In genomic region chr7:140035456-140035855, GRCm38 (mm10) we compare ENCODE assay signal across 8 mouse cellular contexts. TPM values are rescaled to one million over a fixed set of nuclear protein-coding genes. Genes with fewer than 3 reads are reported as not detected.
DNase-seq lines count a peak whose midpoint lies in the region; ATAC-seq and TF ChIP-seq lines count a peak whose summit lies in the region.

No protein-coding gene starts in this region.

- H3K27ac ChIP-seq in lung, embryonic 15.5 days = peak overlapping the region; percentile 93; the same call in 1 of the 2 replicates
- H3K27ac ChIP-seq in embryonic facial prominence, embryonic 15.5 days (replicated peaks) = peak overlapping the region; percentile 94
- H3K27ac ChIP-seq in limb, embryonic 10.5 days = peak overlapping the region; percentile 95
- H3K27ac ChIP-seq in olfactory bulb, adult 2 months (ENCODE audit: insufficient read depth, low read depth, low read length) = no peak overlapping the region

- H3K9me3 ChIP-seq in lung, embryonic 15.5 days = no peaks in the 10 kb centered on the region
- no peaks in the 10 kb centered on the region for H3K9me3 ChIP-seq in embryonic facial prominence, embryonic 15.5 days (replicated peaks)
- no peaks in the 10 kb centered on the region for H3K9me3 ChIP-seq in limb, embryonic 10.5 days (replicated peaks)

- peaks cover 42% of the 10 kb centered on the region for H3K36me3 ChIP-seq in lung, embryonic 15.5 days
- H3K36me3 ChIP-seq in embryonic facial prominence, embryonic 15.5 days = peaks cover 50% of the 10 kb centered on the region
- H3K36me3 ChIP-seq in limb, embryonic 10.5 days = peaks cover 61% of the 10 kb centered on the region

- 15% methylated on average over 7 of the region's 7 CpGs for WGBS in lung, embryonic 15.5 days
- 9% methylated on average over 7 of the region's 7 CpGs for WGBS in embryonic facial prominence, embryonic 15.5 days
- 28% methylated on average over 7 of the region's 7 CpGs for WGBS in limb, embryonic 10.5 days
- WGBS in olfactory bulb, adult 2 months = 10% methylated on average over 7 of the region's 7 CpGs

- TF ChIP-seq POLR2A in olfactory bulb, adult 2 months (IDR thresholded peaks at IDR 0.05; ENCODE audit: insufficient read depth, low read depth, low read length) = no peak

- peak overlapping the region; percentile 70 for H3K9ac ChIP-seq in lung, embryonic 15.5 days
- H3K9ac ChIP-seq in embryonic facial prominence, embryonic 15.5 days = peak overlapping the region; percentile 89

- H3K4me3 ChIP-seq in lung, embryonic 15.5 days = peak overlapping the region; percentile 67
- H3K4me3 ChIP-seq in embryonic facial prominence, embryonic 15.5 days (replicated peaks) = peak overlapping the region; percentile 73
- H3K4me3 ChIP-seq in limb, embryonic 10.5 days = peak overlapping the region; percentile 89
- H3K4me3 ChIP-seq in olfactory bulb, adult 2 months (ENCODE audit: insufficient read depth, low read depth, low read length) = peak overlapping the region; percentile 86

- peak overlapping the region; percentile 92 for H3K4me2 ChIP-seq in lung, embryonic 15.5 days
- peak overlapping the region; percentile 88 for H3K4me2 ChIP-seq in embryonic facial prominence, embryonic 15.5 days (replicated peaks)

- TF ChIP-seq CTCF in olfactory bulb, adult 2 months (IDR thresholded peaks at IDR 0.05; ENCODE audit: insufficient read depth, low read depth, low read length) = no peak

- intact Hi-C loops in left cerebral cortex, postnatal 14 days (cut with DNase I) = no loop called here
- intact Hi-C loops in left cerebral cortex, postnatal 36 days (cut with DNase I) = no loop called here

- ATAC-seq in lung, embryonic 15.5 days (ENCODE audit: borderline replicate concordance, extremely low read depth, low FRiP score, low TSS enrichment) = no peak
- no peak for ATAC-seq in embryonic facial prominence, embryonic 15.5 days (ENCODE audit: insufficient number of reproducible peaks, low FRiP score, low TSS enrichment, low read depth)

- no peaks in the 10 kb centered on the region for H3K27me3 ChIP-seq in lung, embryonic 15.5 days
- H3K27me3 ChIP-seq in embryonic facial prominence, embryonic 15.5 days = no peaks in the 10 kb centered on the region
- no peaks in the 10 kb centered on the region for H3K27me3 ChIP-seq in limb, embryonic 10.5 days (ENCODE audit: low read depth, poor library complexity, severe bottlenecking)

- H3K4me1 ChIP-seq in lung, embryonic 15.5 days = peaks cover 23% of the 10 kb centered on the region
- peaks cover 18% of the 10 kb centered on the region for H3K4me1 ChIP-seq in embryonic facial prominence, embryonic 15.5 days
- peaks cover 25% of the 10 kb centered on the region for H3K4me1 ChIP-seq in limb, embryonic 10.5 days
- H3K4me1 ChIP-seq in olfactory bulb, adult 2 months (ENCODE audit: control insufficient read depth, insufficient read depth, low read length) = peaks cover 12% of the 10 kb centered on the region

- DNase-seq in lung, postnatal 4 days = no peak
- no peak for DNase-seq in limb, embryonic 10.5 days (ENCODE audit: low spot score)
- no peak for DNase-seq in left cerebral cortex, postnatal 14 days (ENCODE audit: low spot score in 2 of 2)
- DNase-seq in left cerebral cortex, postnatal 36 days (ENCODE audit: low spot score in 2 of 2) = no peak
- no peak for DNase-seq in kidney, postnatal 14 days

RNA-seq across cellular contexts. Expression of gene Zfp511, which starts 0.7 kb away (rescaled TPM):
- polyA plus RNA-seq in lung, embryonic 15.5 days (2015; fragmentation: Nextera tagmentation; extraction: Ambion mirVana) = 40.0 and 40.1 TPM in 2 replicates
- polyA plus RNA-seq in embryonic facial prominence, embryonic 15.5 days (2015; fragmentation: Nextera tagmentation; extraction: Ambion mirVana) = 38.5 and 39.0 TPM in 2 replicates
- polyA plus RNA-seq in limb, embryonic 10.5 days (2016; fragmentation: Nextera tagmentation; extraction: Ambion mirVana) = 38.8 and 40.7 TPM in 2 replicates
- not detected in 2 replicates for polyA plus RNA-seq in olfactory bulb, adult 2 months (2012; ENCODE audit: insufficient read depth, insufficient read length, low replicate concordance, missing spikeins)
- total RNA-seq in left cerebral cortex, postnatal 14 days (2021) = 10 to 100 TPM; 18.8 to 25.9 TPM
- 10 to 100 TPM; 20.8 to 24.4 TPM for total RNA-seq in left cerebral cortex, postnatal 36 days (2021)

RNA-seq across cellular contexts. Expression of gene Tubgcp2, which starts 1.0 kb away (rescaled TPM):
- polyA plus RNA-seq in lung, embryonic 15.5 days (2015; fragmentation: Nextera tagmentation; extraction: Ambion mirVana) = 53.2 and 56.4 TPM in 2 replicates
- 49.7 and 55.3 TPM in 2 replicates for polyA plus RNA-seq in embryonic facial prominence, embryonic 15.5 days (2015; fragmentation: Nextera tagmentation; extraction: Ambion mirVana)
- 81.6 and 87.8 TPM in 2 replicates for polyA plus RNA-seq in limb, embryonic 10.5 days (2016; fragmentation: Nextera tagmentation; extraction: Ambion mirVana)
- polyA plus RNA-seq in olfactory bulb, adult 2 months (2012; ENCODE audit: insufficient read depth, insufficient read length, low replicate concordance, missing spikeins) = not detected in 2 replicates
- total RNA-seq in left cerebral cortex, postnatal 14 days (2021) = 10 to 100 TPM; 38.2 to 38.4 TPM
- 10 to 100 TPM; 35.3 to 36.9 TPM for total RNA-seq in left cerebral cortex, postnatal 36 days (2021)

RNA-seq across cellular contexts. Expression of gene Msx3, which starts 13.4 kb away (rescaled TPM):
- polyA plus RNA-seq in lung, embryonic 15.5 days (2015; fragmentation: Nextera tagmentation; extraction: Ambion mirVana) = not detected in 2 replicates
- not detected in 2 replicates for polyA plus RNA-seq in embryonic facial prominence, embryonic 15.5 days (2015; fragmentation: Nextera tagmentation; extraction: Ambion mirVana)
- not detected in 2 replicates for polyA plus RNA-seq in limb, embryonic 10.5 days (2016; fragmentation: Nextera tagmentation; extraction: Ambion mirVana)
- not detected in 2 replicates for polyA plus RNA-seq in olfactory bulb, adult 2 months (2012; ENCODE audit: insufficient read depth, insufficient read length, low replicate concordance, missing spikeins)
- under 1 TPM; 0.29 to 0.30 TPM for total RNA-seq in left cerebral cortex, postnatal 14 days (2021)
- total RNA-seq in left cerebral cortex, postnatal 36 days (2021) = under 1 TPM; 0.20 to 0.25 TPM

RNA-seq across cellular contexts. Expression of gene Adam8, which starts 43.1 kb away (rescaled TPM):
- 1.4 and 1.8 TPM in 2 replicates for polyA plus RNA-seq in lung, embryonic 15.5 days (2015; fragmentation: Nextera tagmentation; extraction: Ambion mirVana)
- polyA plus RNA-seq in embryonic facial prominence, embryonic 15.5 days (2015; fragmentation: Nextera tagmentation; extraction: Ambion mirVana) = 2.8 and 4.0 TPM in 2 replicates
- polyA plus RNA-seq in limb, embryonic 10.5 days (2016; fragmentation: Nextera tagmentation; extraction: Ambion mirVana) = 2.2 TPM in 2 replicates
- polyA plus RNA-seq in olfactory bulb, adult 2 months (2012; ENCODE audit: insufficient read depth, insufficient read length, low replicate concordance, missing spikeins) = not detected in 2 replicates
- total RNA-seq in left cerebral cortex, postnatal 14 days (2021) = 1 to 10 TPM; 1.3 to 2.0 TPM
- 1 to 10 TPM; 1.7 to 3.5 TPM for total RNA-seq in left cerebral cortex, postnatal 36 days (2021)

RNA-seq across cellular contexts. Expression of gene Caly, which starts 46.9 kb away (rescaled TPM):
- polyA plus RNA-seq in lung, embryonic 15.5 days (2015; fragmentation: Nextera tagmentation; extraction: Ambion mirVana) = 0.66 and 1.1 TPM in 2 replicates
- polyA plus RNA-seq in embryonic facial prominence, embryonic 15.5 days (2015; fragmentation: Nextera tagmentation; extraction: Ambion mirVana) = 3.4 and 3.7 TPM in 2 replicates
- polyA plus RNA-seq in limb, embryonic 10.5 days (2016; fragmentation: Nextera tagmentation; extraction: Ambion mirVana) = 1.1 and 1.2 TPM in 2 replicates
- polyA plus RNA-seq in olfactory bulb, adult 2 months (2012; ENCODE audit: insufficient read depth, insufficient read length, low replicate concordance, missing spikeins) = not detected in 2 replicates
- total RNA-seq in left cerebral cortex, postnatal 14 days (2021) = 100 to 1,000 TPM; 181 to 224 TPM
- total RNA-seq in left cerebral cortex, postnatal 36 days (2021) = 100 to 1,000 TPM; 191 TPM

Comparison
In these comparisons a context has a peak if more than half of its experiments do, and no peak if none do; other contexts are left out.
1. RNA of gene Zfp511, which starts 0.7 kb away (polyA plus RNA-seq): 38.8 to 40.7 TPM in limb, embryonic 10.5 days, 40.0 to 40.1 TPM in lung, embryonic 15.5 days and 38.5 to 39.0 TPM in embryonic facial prominence, embryonic 15.5 days; not detected in olfactory bulb, adult 2 months; every median in the first group is over 10 times any median in the second.
2. Peak in every context shown above with its lines, with median percentiles within 50 percentile points of each other: H3K4me3 ChIP-seq.